Mouse (Mus musculus) neural tube, embryonic 14.5 days (tissue): ENCODE measurements around the gene Epb41l4b. TPM values are rescaled to one million over a fixed set of nuclear protein-coding genes. Genes with fewer than 3 reads are reported as not detected.

Source experiments
- ATAC-seq: fragments of 200-750 bp; cut with Nextera tagmentation; 2 replicates; pipeline ENCODE4 v1.8.0; 2017; ENCODE audit warnings: low read depth, mild to moderate bottlenecking, moderate TSS enrichment, moderate library complexity
- H3K27ac ChIP-seq: fragments of 300-500 bp; sonication (generic); 2 replicates; pipeline ENCODE4 v1.5.1; 2014; ENCODE audit warnings: low read depth, mild to moderate bottlenecking, control low read depth, low read length, moderate library complexity, mixed read lengths
- H3K27me3 ChIP-seq: fragments of 300-500 bp; sonication (generic); 2 replicates; pipeline ENCODE4 v1.6.1; 2014; ENCODE audit warnings: low read length; ENCODE audit not compliant: control insufficient read depth, insufficient read depth
- H3K36me3 ChIP-seq: fragments of 300-500 bp; sonication (generic); 2 replicates; pipeline ENCODE4 v1.6.1; 2014; ENCODE audit warnings: low read length, mixed read lengths; ENCODE audit not compliant: control insufficient read depth, insufficient read depth
- H3K4me1 ChIP-seq: fragments of 300-500 bp; sonication (generic); 2 replicates; pipeline ENCODE4 v1.6.1; 2014; ENCODE audit warnings: low read length; ENCODE audit not compliant: control insufficient read depth, insufficient read depth
- H3K4me2 ChIP-seq: fragments of 300-500 bp; sonication (generic); 2 replicates; pipeline ENCODE4 v1.6.1; 2014; ENCODE audit warnings: mild to moderate bottlenecking, low read depth, low read length, control low read depth
- H3K4me3 ChIP-seq: fragments of 300-500 bp; sonication (generic); 2 replicates; pipeline ENCODE4 v1.5.1; 2014; ENCODE audit warnings: low read depth, low read length, control low read depth, mixed read lengths
- H3K9ac ChIP-seq: fragments of 300-500 bp; sonication (generic); replicated peaks from 2 replicates; pipeline ENCODE4 v1.6.1; 2014; ENCODE audit warnings: low read depth, mild to moderate bottlenecking, control low read depth, low read length, mixed read lengths
- H3K9me3 ChIP-seq: fragments of 300-500 bp; sonication (generic); 2 replicates; pipeline ENCODE4 v1.6.1; 2016; ENCODE audit warnings: low read length; ENCODE audit not compliant: control insufficient read depth
- WGBS: fragments of 180-500 bp; shearing (Covaris S2); extraction: QIAGEN DNeasy Blood & Tissue Kit; methylation state at CpG from one replicate; pipeline ENCODE4 v1.1.7; 2014; 5-methylcytosine and 5-hydroxymethylcytosine counted together
- polyA plus RNA-seq: library from polyadenylated mRNA; unstranded; fragments of >200 nt; fragmentation: Nextera tagmentation; extraction: Ambion mirVana; gene quantifications from 2 replicates; pipeline ENCODE4 v1.2.1, GENCODE M21; 2014

The Epb41l4b gene
- polyA plus RNA-seq: 4.7 and 6.5 TPM in 2 replicates

DNA sequence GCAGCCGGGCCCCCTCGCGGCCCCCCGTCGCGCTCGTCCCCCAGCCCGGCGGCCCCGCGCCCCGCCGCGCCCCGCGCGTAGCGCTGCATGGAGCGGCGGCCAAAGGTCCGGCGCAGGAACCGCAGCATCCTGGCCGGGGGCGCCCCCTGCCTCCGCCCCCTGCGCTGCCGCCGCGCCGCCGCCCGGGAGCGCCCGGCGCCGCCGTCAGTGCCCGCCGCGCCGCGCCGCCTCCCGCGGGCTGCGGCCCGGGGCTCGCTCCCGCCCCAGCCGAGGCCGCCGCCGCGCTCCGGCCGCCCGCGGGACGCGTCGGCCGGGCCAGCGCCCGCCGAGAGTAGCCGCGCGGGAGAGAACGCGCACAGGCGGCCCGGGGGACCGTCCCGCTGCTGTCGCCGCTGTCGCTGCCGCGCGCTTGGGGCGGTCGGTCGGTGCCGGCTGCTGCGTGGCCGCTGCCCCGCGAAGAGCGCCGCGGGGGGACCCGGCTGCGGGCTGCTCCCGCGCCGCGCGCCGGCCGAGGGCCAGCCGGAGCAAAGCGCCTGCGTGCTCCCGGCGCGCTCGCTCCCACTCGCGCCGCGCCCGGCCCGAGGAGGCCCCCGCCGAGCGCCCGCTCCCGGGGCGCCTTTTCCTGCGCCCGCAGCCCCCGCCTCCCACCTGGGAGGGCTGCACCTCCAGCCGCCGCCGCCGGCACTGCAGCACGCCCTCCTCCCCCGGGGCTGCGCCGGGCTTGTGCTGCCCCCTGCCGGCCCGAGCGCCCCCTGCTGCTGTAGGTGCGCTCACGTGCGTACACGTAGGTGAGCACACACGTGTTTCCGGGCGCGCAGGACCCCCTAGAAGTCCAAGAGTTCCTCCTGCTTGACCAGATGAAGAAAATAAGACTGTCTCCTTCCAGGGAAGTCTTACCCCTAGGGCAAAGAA is at the start of gene Epb41l4b:
Gene Epb41l4b (minus strand): TSS at position 412 of the 912 bp plus-strand sequence.
- no peaks in the 10 kb centered on the region for H3K36me3 ChIP-seq
- peak within 1 kb of the TSS; percentile 69 for H3K4me2 ChIP-seq
- H3K9ac ChIP-seq: peak within 1 kb of the TSS; percentile 78
- ATAC-seq: peak; percentile 92
- 2% methylated on average over 32 of the region's 142 CpGs for WGBS
- H3K27me3 ChIP-seq: peaks cover 6% of the 10 kb centered on the region; the same call in 1 of the 2 replicates
- peak within 1 kb of the TSS; percentile 68 for H3K4me3 ChIP-seq
- peaks cover 17% of the 10 kb centered on the region; the same call in 1 of the 2 replicates for H3K4me1 ChIP-seq
- H3K27ac ChIP-seq: peak within 1 kb of the TSS; percentile 60
- H3K9me3 ChIP-seq: no peaks in the 10 kb centered on the region

DNA sequence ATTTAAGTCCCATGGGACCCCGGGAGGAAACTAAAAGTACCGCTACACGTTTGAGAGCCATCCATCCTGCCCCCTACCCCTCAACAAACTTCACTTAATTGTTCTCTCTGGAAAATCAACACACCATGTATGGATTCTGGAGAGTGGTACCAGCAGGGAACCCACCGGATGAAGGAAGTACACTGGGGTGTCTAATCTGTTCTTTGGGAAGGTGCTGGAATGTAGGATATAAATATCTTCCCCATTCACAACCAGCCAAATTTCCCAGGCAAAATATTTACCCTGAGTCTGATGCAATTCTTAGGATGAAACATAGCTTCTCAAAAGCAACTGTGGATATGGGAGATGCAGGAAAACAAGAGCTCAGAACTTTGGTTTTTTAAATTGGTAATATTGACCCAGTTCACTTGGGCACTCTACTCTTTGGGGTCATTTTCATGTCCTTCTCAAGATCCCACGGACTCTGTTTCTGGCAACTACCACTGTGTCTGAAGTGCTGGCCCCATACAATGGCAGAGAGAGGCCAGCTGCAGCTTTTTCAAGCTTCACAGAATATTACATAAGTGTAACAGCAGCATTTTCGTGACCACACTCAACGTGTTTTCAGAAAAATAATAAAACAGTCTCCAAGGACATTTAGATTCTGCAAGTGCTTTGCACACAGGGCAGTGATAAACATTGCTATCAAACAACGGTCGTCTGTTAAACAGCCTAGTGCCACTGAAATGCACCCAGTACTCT is 48.5 kb upstream of the Epb41l4b start:
- Histone ChIP-seq H3K9me3 (no peaks in the 10 kb centered on the region), H3K27me3 (no peaks in the 10 kb centered on the region), H3K4me2 (no peak overlapping the region), H3K27ac (no peak overlapping the region), H3K4me1 (no peaks in the 10 kb centered on the region), H3K9ac (no peak overlapping the region), H3K4me3 (no peak overlapping the region), H3K36me3 (no peaks in the 10 kb centered on the region)
- ATAC-seq: no peak
- WGBS: 70% methylated on average over 9 of the region's 9 CpGs

DNA sequence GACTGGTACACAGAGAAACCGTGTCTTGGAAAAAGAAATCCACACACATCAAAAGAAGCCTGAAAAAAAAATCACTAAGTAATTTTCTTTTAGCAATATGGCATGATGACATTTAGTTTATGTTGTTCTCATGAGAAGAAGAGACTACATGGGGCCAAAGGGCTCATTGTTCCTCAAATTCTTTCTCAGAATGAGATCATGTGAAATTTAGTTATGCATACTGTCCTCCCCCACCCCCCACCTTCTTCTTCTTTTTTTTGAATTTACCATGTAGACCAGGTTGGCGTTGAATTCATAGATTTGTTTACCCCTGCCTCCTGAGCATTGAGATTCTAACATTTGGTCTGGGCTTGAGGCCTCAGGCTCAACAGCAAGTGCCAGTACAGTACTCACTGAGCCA is 46.6 kb upstream of the Epb41l4b start:
- WGBS: 85% methylated on average over 2 of the region's 2 CpGs
- Histone ChIP-seq H3K4me3 (no peak overlapping the region), H3K4me2 (no peak overlapping the region), H3K9me3 (no peaks in the 10 kb centered on the region), H3K27me3 (no peaks in the 10 kb centered on the region), H3K4me1 (no peaks in the 10 kb centered on the region), H3K27ac (no peak overlapping the region), H3K9ac (no peak overlapping the region), H3K36me3 (no peaks in the 10 kb centered on the region)
- no peak for ATAC-seq

DNA sequence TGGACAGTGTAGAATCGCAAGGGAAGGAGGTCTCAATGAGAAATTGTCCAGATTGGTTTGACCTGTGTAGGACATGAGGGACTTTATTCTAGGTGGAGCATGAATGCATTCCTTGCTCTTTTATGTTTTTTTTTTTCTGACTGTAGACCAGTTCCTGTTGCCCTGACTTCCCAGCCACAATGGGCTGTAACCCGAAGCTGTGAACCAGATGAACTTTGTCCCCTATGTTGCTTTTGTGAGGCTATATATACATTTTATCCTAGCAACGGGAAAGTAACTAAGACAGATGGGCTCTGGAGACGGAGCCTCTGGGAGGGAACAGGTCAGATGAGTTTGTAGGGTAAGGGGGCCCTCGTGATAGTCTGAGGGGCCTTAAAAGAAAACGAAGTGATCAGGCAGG is 42.8 kb upstream of the Epb41l4b start:
- H3K27me3 ChIP-seq: no peaks in the 10 kb centered on the region
- ATAC-seq: no peak
- H3K27ac ChIP-seq: no peak overlapping the region
- no peak overlapping the region for H3K4me2 ChIP-seq
- H3K9me3 ChIP-seq: no peaks in the 10 kb centered on the region
- H3K9ac ChIP-seq: no peak overlapping the region
- H3K36me3 ChIP-seq: no peaks in the 10 kb centered on the region
- no peak overlapping the region for H3K4me3 ChIP-seq
- H3K4me1 ChIP-seq: no peaks in the 10 kb centered on the region
- WGBS: 16% methylated on average over 6 of the region's 6 CpGs

DNA sequence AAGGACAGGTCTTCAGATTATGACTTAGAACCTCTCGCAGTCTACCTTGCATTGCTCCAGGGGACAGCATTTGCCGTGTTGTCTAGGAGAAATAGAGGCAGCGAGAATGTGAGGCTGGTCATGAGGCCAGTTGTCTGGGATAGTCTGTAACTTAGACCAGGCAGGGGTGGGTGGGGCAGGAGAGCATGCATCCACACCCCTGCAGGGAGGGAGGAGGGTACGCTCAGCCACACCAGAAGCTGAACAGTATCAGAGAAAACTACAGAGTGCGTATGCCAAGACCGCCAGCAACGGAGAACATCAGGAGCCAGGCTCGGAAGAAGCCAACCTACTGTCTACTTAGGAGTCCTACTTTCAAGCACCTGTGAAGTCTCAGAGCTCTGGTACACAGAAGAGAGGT is 42.2 kb upstream of the Epb41l4b start:
- H3K27ac ChIP-seq: no peak overlapping the region
- no peak overlapping the region for H3K4me2 ChIP-seq
- ATAC-seq: no peak
- no peak overlapping the region for H3K9ac ChIP-seq
- WGBS: 90% methylated on average over 8 of the region's 8 CpGs
- H3K9me3 ChIP-seq: no peaks in the 10 kb centered on the region
- H3K27me3 ChIP-seq: no peaks in the 10 kb centered on the region
- no peaks in the 10 kb centered on the region for H3K4me1 ChIP-seq
- H3K36me3 ChIP-seq: no peaks in the 10 kb centered on the region
- H3K4me3 ChIP-seq: no peak overlapping the region

DNA sequence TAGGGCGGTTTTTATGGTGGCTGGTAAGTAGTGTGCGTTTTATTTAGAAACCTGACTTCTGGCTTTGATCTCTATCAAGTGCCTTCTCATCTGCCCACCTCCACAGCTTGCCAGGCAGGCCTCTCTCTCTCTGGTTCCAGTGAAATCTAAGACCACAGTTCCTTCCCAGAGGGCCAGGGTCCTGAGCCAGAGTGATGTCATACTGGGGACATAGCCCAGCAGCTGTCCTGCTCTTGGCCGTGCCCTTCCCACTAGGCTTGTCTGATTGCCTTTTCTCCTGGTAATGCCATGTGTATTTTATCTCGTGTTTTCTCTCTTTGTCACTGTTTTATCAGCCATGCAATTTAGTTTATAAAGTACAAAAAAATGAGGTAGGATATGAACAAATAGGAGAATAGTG is 40.3 kb upstream of the Epb41l4b start:
- Histone ChIP-seq H3K4me2 (no peak overlapping the region), H3K9me3 (no peaks in the 10 kb centered on the region), H3K4me1 (no peaks in the 10 kb centered on the region), H3K36me3 (no peaks in the 10 kb centered on the region), H3K4me3 (no peak overlapping the region), H3K27me3 (no peaks in the 10 kb centered on the region), H3K9ac (no peak overlapping the region), H3K27ac (no peak overlapping the region)
- 76% methylated on average over 4 of the region's 4 CpGs for WGBS
- no peak for ATAC-seq

DNA sequence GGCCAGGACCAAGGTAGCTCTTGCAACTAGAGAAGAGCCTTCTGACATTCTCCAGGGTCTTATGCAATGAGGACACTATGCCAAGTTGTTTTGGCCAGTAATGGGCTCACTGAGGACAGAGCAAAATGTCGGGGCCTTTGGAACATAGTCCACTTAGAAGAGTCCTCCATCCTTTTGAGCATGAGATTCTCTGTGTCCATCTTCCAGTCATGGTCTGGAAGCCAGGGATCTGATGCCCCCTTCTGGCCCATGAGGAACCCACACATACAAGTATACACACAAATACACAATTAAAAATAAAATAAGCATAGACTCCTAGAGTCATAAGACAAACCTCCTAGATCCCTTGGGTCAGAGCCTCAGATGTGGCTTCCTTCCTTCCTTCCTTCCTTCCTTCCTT is 38.3 kb upstream of the Epb41l4b start:
- WGBS: 68% methylated on average over 1 of the region's 1 CpGs
- Histone ChIP-seq H3K36me3 (no peaks in the 10 kb centered on the region), H3K4me2 (no peak overlapping the region), H3K4me1 (no peaks in the 10 kb centered on the region), H3K27ac (no peak overlapping the region), H3K9me3 (no peaks in the 10 kb centered on the region), H3K27me3 (no peaks in the 10 kb centered on the region), H3K9ac (no peak overlapping the region), H3K4me3 (no peak overlapping the region)
- ATAC-seq: no peak

DNA sequence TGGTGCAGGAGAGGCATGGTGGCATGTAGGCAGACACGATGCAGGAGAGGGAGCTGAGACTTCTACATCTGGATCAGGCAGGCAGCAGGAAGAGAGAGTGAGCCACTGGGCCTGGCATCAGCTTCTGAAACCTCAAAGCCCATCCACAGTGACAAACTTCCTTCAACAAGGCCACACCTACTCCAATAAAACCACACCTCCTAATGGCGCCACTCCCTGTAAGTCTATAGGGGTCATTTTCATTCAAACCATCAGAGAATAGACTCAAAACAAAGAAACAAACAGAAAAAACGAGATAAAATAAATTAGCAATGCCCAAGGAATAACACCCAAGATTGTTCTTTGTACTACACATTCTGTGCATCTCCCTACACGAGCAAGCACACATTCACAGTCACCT is 35.6 kb upstream of the Epb41l4b start:
- H3K4me1 ChIP-seq: no peaks in the 10 kb centered on the region
- WGBS: 70% methylated on average over 4 of the region's 4 CpGs
- H3K9me3 ChIP-seq: no peaks in the 10 kb centered on the region
- H3K36me3 ChIP-seq: no peaks in the 10 kb centered on the region
- ATAC-seq: no peak
- H3K27me3 ChIP-seq: no peaks in the 10 kb centered on the region
- no peak overlapping the region for H3K4me2 ChIP-seq
- no peak overlapping the region for H3K4me3 ChIP-seq
- H3K27ac ChIP-seq: no peak overlapping the region
- H3K9ac ChIP-seq: no peak overlapping the region

DNA sequence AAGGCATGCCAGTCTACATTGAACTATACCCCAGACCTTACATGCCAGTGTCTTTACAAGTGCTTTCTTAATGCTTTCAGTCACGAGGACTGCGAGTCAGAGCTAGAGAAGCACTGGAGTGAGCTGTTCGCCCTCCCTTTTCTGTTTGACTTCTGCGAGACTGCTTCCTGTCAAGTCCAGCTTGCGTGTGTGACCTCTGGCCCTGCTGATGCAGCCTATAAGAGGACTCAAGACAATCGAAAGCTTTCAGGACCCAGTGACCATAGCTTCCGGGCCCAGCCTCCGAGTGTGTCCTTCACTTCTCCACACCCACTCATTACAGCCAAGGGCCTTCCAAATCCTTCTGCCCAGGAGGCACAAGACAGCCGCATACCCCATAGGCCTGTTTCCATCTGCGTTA is 32.1 kb upstream of the Epb41l4b start:
- no peak overlapping the region for H3K4me3 ChIP-seq
- H3K4me1 ChIP-seq: no peaks in the 10 kb centered on the region
- no peak overlapping the region for H3K27ac ChIP-seq
- no peak overlapping the region for H3K4me2 ChIP-seq
- no peaks in the 10 kb centered on the region for H3K9me3 ChIP-seq
- ATAC-seq: no peak
- no peaks in the 10 kb centered on the region for H3K27me3 ChIP-seq
- H3K9ac ChIP-seq: no peak overlapping the region
- 70% methylated on average over 10 of the region's 10 CpGs for WGBS
- no peaks in the 10 kb centered on the region for H3K36me3 ChIP-seq
